Mouse (Mus musculus) stomach, embryonic 15.5 days (tissue): ENCODE results near the gene Arl4d. TPM values are rescaled to one million over a fixed set of nuclear protein-coding genes. Genes with fewer than 3 reads are reported as not detected.

Experiments
- ATAC-seq: fragments of 200-750 bp; cut with Nextera tagmentation; 2 replicates; pipeline ENCODE4 v1.8.0; 2017; ENCODE audit warnings: low read depth, moderate number of reproducible peaks, moderate TSS enrichment; ENCODE audit not compliant: insufficient read depth, low FRiP score
- H3K27ac ChIP-seq: fragments of 300-500 bp; sonication (generic); 2 replicates; pipeline ENCODE4 v1.5.1; 2015; ENCODE audit warnings: mild to moderate bottlenecking, inconsistent platforms
- H3K27me3 ChIP-seq: fragments of 300-500 bp; sonication (generic); replicated peaks from 2 replicates; pipeline ENCODE4 v1.6.1; 2015; ENCODE audit warnings: inconsistent platforms
- H3K36me3 ChIP-seq: fragments of 300-500 bp; sonication (generic); 2 replicates; pipeline ENCODE4 v1.6.1; 2015; ENCODE audit warnings: inconsistent platforms
- H3K4me1 ChIP-seq: fragments of 300-500 bp; sonication (generic); 2 replicates; pipeline ENCODE4 v1.6.1; 2015; ENCODE audit warnings: inconsistent platforms
- H3K4me2 ChIP-seq: fragments of 300-500 bp; sonication (generic); 2 replicates; pipeline ENCODE4 v1.6.1; 2015; ENCODE audit warnings: mild to moderate bottlenecking, inconsistent platforms
- H3K4me3 ChIP-seq: fragments of 300-500 bp; sonication (generic); replicated peaks from 2 replicates; pipeline ENCODE4 v1.5.1; 2015; ENCODE audit warnings: inconsistent platforms
- H3K9ac ChIP-seq: fragments of 300-500 bp; sonication (generic); 2 replicates; pipeline ENCODE4 v1.6.1; 2015; ENCODE audit warnings: inconsistent platforms
- H3K9me3 ChIP-seq: fragments of 300-500 bp; sonication (generic); 2 replicates; pipeline ENCODE4 v1.6.1; 2016; ENCODE audit warnings: inconsistent platforms
- WGBS: fragments of 180-500 bp; shearing (Covaris S2); methylation state at CpG from one replicate; pipeline ENCODE4 v1.1.7; 2015; 5-methylcytosine and 5-hydroxymethylcytosine counted together
- polyA plus RNA-seq: library from polyadenylated mRNA; unstranded; fragments of >200 nt; fragmentation: Nextera tagmentation; extraction: Ambion mirVana; gene quantifications from 2 replicates; pipeline ENCODE4 v1.2.1, GENCODE M21; 2015

The Arl4d gene
- polyA plus RNA-seq, 1 experiment from 2014 or later = 7.7 TPM

DNA sequence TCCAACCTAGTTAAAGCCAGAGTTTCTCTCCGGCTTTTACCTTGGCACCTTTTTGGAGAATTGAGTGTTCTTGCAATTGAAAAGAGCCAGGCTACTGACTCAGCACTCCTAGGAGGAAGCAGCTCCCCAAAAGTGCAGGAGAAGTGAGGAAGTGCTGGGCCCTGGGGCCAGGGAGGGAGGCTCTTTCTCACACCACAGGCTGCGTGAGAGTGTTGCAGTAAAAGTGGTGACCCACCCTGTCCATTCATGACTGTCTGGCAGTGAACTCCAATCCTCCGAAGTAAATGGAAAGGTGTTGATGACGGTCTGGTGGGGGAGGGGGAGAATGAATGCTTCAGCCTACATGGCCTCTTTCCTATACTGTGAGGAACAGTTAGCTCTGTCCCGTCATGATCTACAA lies 43.1 kb downstream of the Arl4d start:
- H3K36me3 ChIP-seq = no peaks in the 10 kb centered on the region
- no peak overlapping the region for H3K27ac ChIP-seq
- 37% methylated on average over 5 of the region's 5 CpGs for whole genome bisulfite sequencing
- H3K9me3 ChIP-seq = no peaks in the 10 kb centered on the region
- no peak overlapping the region for H3K9ac ChIP-seq
- no peaks in the 10 kb centered on the region for H3K27me3 ChIP-seq
- ATAC-seq = no peak
- H3K4me1 ChIP-seq = no peaks in the 10 kb centered on the region
- H3K4me3 ChIP-seq = no peak overlapping the region
- H3K4me2 ChIP-seq = no peak overlapping the region

DNA sequence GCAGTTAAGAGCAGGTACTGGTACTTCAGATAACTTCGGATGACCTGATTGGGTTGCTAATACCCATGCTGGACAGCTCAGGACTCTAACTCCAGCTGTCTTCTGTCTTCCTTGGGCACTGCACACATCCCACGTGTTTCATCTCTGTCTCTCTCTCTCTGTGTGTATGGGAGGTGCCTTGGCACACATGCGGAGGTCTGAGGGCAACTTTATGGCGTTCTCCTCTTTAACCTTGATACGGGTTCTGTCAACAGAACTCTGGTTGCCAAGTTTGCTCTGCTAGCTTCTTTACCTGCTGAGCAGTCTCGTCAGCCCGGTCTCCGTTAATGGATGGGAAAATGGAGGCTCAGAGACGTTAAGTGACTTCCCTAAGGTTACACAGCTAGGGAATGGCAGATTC lies 47.5 kb downstream of the Arl4d start:
- 75% methylated on average over 9 of the region's 9 CpGs for WGBS
- no peak overlapping the region for H3K4me3 ChIP-seq
- no peak overlapping the region for H3K4me2 ChIP-seq
- no peak for ATAC-seq
- H3K27ac ChIP-seq = no peak overlapping the region
- H3K36me3 ChIP-seq = no peaks in the 10 kb centered on the region
- no peak overlapping the region for H3K9ac ChIP-seq
- H3K27me3 ChIP-seq = no peaks in the 10 kb centered on the region
- H3K4me1 ChIP-seq = no peaks in the 10 kb centered on the region
- no peaks in the 10 kb centered on the region for H3K9me3 ChIP-seq

DNA sequence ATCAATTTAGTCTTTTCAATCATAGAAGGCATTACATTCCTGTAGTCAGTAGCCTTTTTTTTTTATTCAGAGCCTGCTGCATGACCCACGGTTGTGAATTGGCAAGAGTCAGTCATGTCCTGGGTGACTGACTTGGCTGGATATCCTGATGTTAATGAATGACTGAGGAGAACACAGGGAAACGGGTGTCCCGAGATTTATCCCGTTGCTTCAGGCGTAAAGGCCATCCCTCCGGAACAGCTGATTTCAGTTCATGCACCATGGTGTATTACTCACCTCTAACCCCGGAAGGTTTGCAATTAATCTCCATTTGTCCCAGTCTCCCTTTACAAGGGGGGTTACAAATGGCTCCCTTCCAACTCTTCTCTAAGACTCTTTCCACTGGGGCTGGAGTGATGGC lies 48.7 kb downstream of the Arl4d start:
- Histone ChIP-seq H3K4me1 (no peaks in the 10 kb centered on the region), H3K27ac (no peak overlapping the region), H3K36me3 (no peaks in the 10 kb centered on the region), H3K4me2 (no peak overlapping the region), H3K4me3 (no peak overlapping the region), H3K9ac (no peak overlapping the region), H3K27me3 (no peaks in the 10 kb centered on the region), H3K9me3 (no peaks in the 10 kb centered on the region)
- 63% methylated on average over 7 of the region's 7 CpGs for WGBS
- no peak for ATAC-seq

Other genes starting within 250 kb of the Arl4d start
- 58.5 and 69.5 TPM in 2 replicates for gene Aarsd1, start 247.9 kb upstream of the Arl4d start, polyA plus RNA-seq
- 6.9 and 12.3 TPM in 2 replicates for gene Gm27029, start 240.7 kb upstream of the Arl4d start, polyA plus RNA-seq
- 20.7 and 20.8 TPM in 2 replicates for gene Rundc1, start 240.5 kb upstream of the Arl4d start, polyA plus RNA-seq
- gene Ptges3l, start 240.2 kb upstream of the Arl4d start, polyA plus RNA-seq = 14.5 and 17.5 TPM in 2 replicates
- 284 and 331 TPM in 2 replicates for gene Rpl27, start 223.2 kb upstream of the Arl4d start, polyA plus RNA-seq
- 24.2 and 24.5 TPM in 2 replicates for gene Ifi35, start 217.1 kb upstream of the Arl4d start, polyA plus RNA-seq
- 16.0 and 17.1 TPM in 2 replicates for gene Rnd2, start 200.5 kb upstream of the Arl4d start, polyA plus RNA-seq
- gene Vat1, start 199.3 kb upstream of the Arl4d start, polyA plus RNA-seq = 59.3 and 62.3 TPM in 2 replicates
- gene Brca1, start 113.6 kb upstream of the Arl4d start, polyA plus RNA-seq = 9.7 and 11.8 TPM in 2 replicates
- gene Nbr1, start 113.4 kb upstream of the Arl4d start, polyA plus RNA-seq = 56.4 and 68.3 TPM in 2 replicates
- 9.8 and 10.1 TPM in 2 replicates for gene Tmem106a, start 83.3 kb upstream of the Arl4d start, polyA plus RNA-seq
- not detected in 2 replicates for gene Gm11634, start 66.3 kb upstream of the Arl4d start, polyA plus RNA-seq
- gene Rdm1, start 38.3 kb upstream of the Arl4d start, polyA plus RNA-seq = 37.6 and 39.6 TPM in 2 replicates
- 27.4 and 28.1 TPM in 2 replicates for gene Dhx8, start 67.4 kb downstream of the Arl4d start, polyA plus RNA-seq
- 6.8 and 9.0 TPM in 2 replicates for gene Etv4, start 119.8 kb downstream of the Arl4d start, polyA plus RNA-seq
- gene Meox1, start 228.8 kb downstream of the Arl4d start, polyA plus RNA-seq = 5.0 and 5.3 TPM in 2 replicates